Mouse (Mus musculus): ENCODE measurements around the gene Gm853. TPM values are rescaled to one million over a fixed set of nuclear protein-coding genes. Genes with fewer than 3 reads are reported as not detected.

The Gm853 gene
- polyA plus RNA-seq, 1 experiment from 2014 or later = 1.1 TPM

GRCm38 (mm10) chr4:130212421-130212820 is 9.8 kb downstream of the Gm853 start:
- no peaks in the 10 kb centered on the region for H3K9me3 ChIP-seq
- no peak overlapping the region for H3K9ac ChIP-seq
- no peaks in the 10 kb centered on the region for H3K36me3 ChIP-seq
- H3K27ac ChIP-seq (replicated peaks) = no peak overlapping the region
- ATAC-seq (ENCODE audit: low FRiP score, low read depth) = no peak
- H3K27me3 ChIP-seq = no peaks in the 10 kb centered on the region
- WGBS = 83% methylated on average over 7 of the region's 7 CpGs
- no peaks in the 10 kb centered on the region for H3K4me1 ChIP-seq (replicated peaks)
- no peak overlapping the region for H3K4me3 ChIP-seq
- no peak overlapping the region for H3K4me2 ChIP-seq

- WGBS = 93% methylated on average over 2 of the region's 2 CpGs
- Histone ChIP-seq H3K4me1 (replicated peaks) (no peaks in the 10 kb centered on the region), H3K4me2 (no peak overlapping the region), H3K4me3 (no peak overlapping the region), H3K27me3 (no peaks in the 10 kb centered on the region), H3K27ac (replicated peaks) (no peak overlapping the region), H3K9ac (no peak overlapping the region), H3K36me3 (no peaks in the 10 kb centered on the region), H3K9me3 (no peaks in the 10 kb centered on the region)
- no peak for ATAC-seq (ENCODE audit: low FRiP score, low read depth)
These were observed 10.3 kb downstream of the Gm853 start for GRCm38 (mm10) chr4:130211870-130212269.

- Histone ChIP-seq H3K27ac (replicated peaks) (no peak overlapping the region), H3K9me3 (no peaks in the 10 kb centered on the region), H3K9ac (0 out of 2 replicates have a peak overlapping the region, but pooled peaks have one; percentile 29), H3K4me1 (replicated peaks) (peaks cover 12% of the 10 kb centered on the region), H3K4me2 (peak overlapping the region; percentile 79), H3K27me3 (0 out of 2 replicates have a peak, but pooled peaks cover 7% of the 10 kb centered on the region), H3K36me3 (no peaks in the 10 kb centered on the region), H3K4me3 (peak overlapping the region; percentile 36)
- 19% methylated on average over 35 of the region's 35 CpGs for WGBS
- peak; percentile 87 for ATAC-seq (ENCODE audit: low FRiP score, low read depth)
These were observed 23.2 kb downstream of the Gm853 start for GRCm38 (mm10) chr4:130198694-130199670.

GRCm38 (mm10) chr4:130196542-130196941 is 25.7 kb downstream of the Gm853 start:
- H3K4me3 ChIP-seq = no peak overlapping the region
- no peak overlapping the region for H3K27ac ChIP-seq (replicated peaks)
- no peak for ATAC-seq (ENCODE audit: low FRiP score, low read depth)
- H3K9me3 ChIP-seq = no peaks in the 10 kb centered on the region
- H3K4me2 ChIP-seq = no peak overlapping the region
- no peaks in the 10 kb centered on the region for H3K36me3 ChIP-seq
- peaks cover 12% of the 10 kb centered on the region for H3K4me1 ChIP-seq (replicated peaks)
- 77% methylated on average over 8 of the region's 8 CpGs for WGBS
- no peak overlapping the region for H3K9ac ChIP-seq
- H3K27me3 ChIP-seq = 0 out of 2 replicates have a peak, but pooled peaks cover 7% of the 10 kb centered on the region

GRCm38 (mm10) chr4:130195924-130196323 is 26.3 kb downstream of the Gm853 start:
- Histone ChIP-seq H3K27me3 (0 out of 2 replicates have a peak, but pooled peaks cover 7% of the 10 kb centered on the region), H3K36me3 (no peaks in the 10 kb centered on the region), H3K4me1 (replicated peaks) (peaks cover 12% of the 10 kb centered on the region), H3K9me3 (no peaks in the 10 kb centered on the region), H3K27ac (replicated peaks) (no peak overlapping the region), H3K4me2 (no peak overlapping the region), H3K9ac (no peak overlapping the region), H3K4me3 (no peak overlapping the region)
- 78% methylated on average over 13 of the region's 13 CpGs for WGBS
- no peak for ATAC-seq (ENCODE audit: low FRiP score, low read depth)

GRCm38 (mm10) chr4:130192266-130192665 is 29.9 kb downstream of the Gm853 start:
- Histone ChIP-seq H3K4me3 (no peak overlapping the region), H3K4me1 (replicated peaks) (0 out of 2 replicates have a peak, but pooled peaks cover 6% of the 10 kb centered on the region), H3K36me3 (no peaks in the 10 kb centered on the region), H3K27ac (replicated peaks) (no peak overlapping the region), H3K9me3 (no peaks in the 10 kb centered on the region), H3K9ac (no peak overlapping the region), H3K27me3 (0 out of 2 replicates have a peak, but pooled peaks cover 3% of the 10 kb centered on the region), H3K4me2 (no peak overlapping the region)
- WGBS = 58% methylated on average over 9 of the region's 9 CpGs
- ATAC-seq (ENCODE audit: low FRiP score, low read depth) = no peak

GRCm38 (mm10) chr4:130189606-130190005 is 32.6 kb downstream of the Gm853 start:
- Histone ChIP-seq H3K36me3 (no peaks in the 10 kb centered on the region), H3K27me3 (no peaks in the 10 kb centered on the region), H3K4me1 (replicated peaks) (0 out of 2 replicates have a peak, but pooled peaks cover 3% of the 10 kb centered on the region), H3K4me3 (no peak overlapping the region), H3K9me3 (no peaks in the 10 kb centered on the region), H3K4me2 (no peak overlapping the region), H3K27ac (replicated peaks) (no peak overlapping the region), H3K9ac (no peak overlapping the region)
- no peak for ATAC-seq (ENCODE audit: low FRiP score, low read depth)
- 68% methylated on average over 7 of the region's 7 CpGs for WGBS

- whole genome bisulfite sequencing = 4% methylated on average over 13 of the region's 13 CpGs
- peak; percentile 54 for ATAC-seq (ENCODE audit: low FRiP score, low read depth)
- H3K36me3 ChIP-seq = no peaks in the 10 kb centered on the region
- 0 out of 2 replicates have a peak, but pooled peaks cover 3% of the 10 kb centered on the region for H3K4me1 ChIP-seq (replicated peaks)
- peak overlapping the region; percentile 11; the same call in 1 of the 2 replicates for H3K4me3 ChIP-seq
- H3K27me3 ChIP-seq = no peaks in the 10 kb centered on the region
- H3K9ac ChIP-seq = no peak overlapping the region
- peak overlapping the region; percentile 38 for H3K4me2 ChIP-seq
- H3K9me3 ChIP-seq = no peaks in the 10 kb centered on the region
- H3K27ac ChIP-seq (replicated peaks) = no peak overlapping the region
These were observed 33.3 kb downstream of the Gm853 start for GRCm38 (mm10) chr4:130188806-130189297.

- Histone ChIP-seq H3K9me3 (no peaks in the 10 kb centered on the region), H3K27ac (replicated peaks) (no peak overlapping the region), H3K27me3 (no peaks in the 10 kb centered on the region), H3K36me3 (no peaks in the 10 kb centered on the region), H3K4me2 (no peak overlapping the region), H3K4me3 (no peak overlapping the region), H3K9ac (no peak overlapping the region), H3K4me1 (replicated peaks) (0 out of 2 replicates have a peak, but pooled peaks cover 3% of the 10 kb centered on the region)
- WGBS = 77% methylated on average over 12 of the region's 12 CpGs
- ATAC-seq (ENCODE audit: low FRiP score, low read depth) = no peak
These were observed 35.3 kb downstream of the Gm853 start for GRCm38 (mm10) chr4:130186891-130187290.

GRCm38 (mm10) chr4:130186450-130186849 is 35.8 kb downstream of the Gm853 start:
- no peaks in the 10 kb centered on the region for H3K27me3 ChIP-seq
- 73% methylated on average over 9 of the region's 9 CpGs for WGBS

GRCm38 (mm10) chr4:130183879-130184278 is 38.3 kb downstream of the Gm853 start:
- H3K4me3 ChIP-seq = no peak overlapping the region
- H3K4me2 ChIP-seq = no peak overlapping the region
- H3K36me3 ChIP-seq = no peaks in the 10 kb centered on the region
- no peak overlapping the region for H3K9ac ChIP-seq
- 0 out of 2 replicates have a peak, but pooled peaks cover 2% of the 10 kb centered on the region for H3K27me3 ChIP-seq
- 0 out of 2 replicates have a peak, but pooled peaks cover 3% of the 10 kb centered on the region for H3K4me1 ChIP-seq (replicated peaks)
- H3K9me3 ChIP-seq = no peaks in the 10 kb centered on the region
- WGBS = 84% methylated on average over 5 of the region's 5 CpGs
- ATAC-seq (ENCODE audit: low FRiP score, low read depth) = no peak
- H3K27ac ChIP-seq (replicated peaks) = no peak overlapping the region

More at GRCm38 (mm10) chr4:130186450-130186849, 35.8 kb downstream of the Gm853 start:
- no peak for ATAC-seq (ENCODE audit: low FRiP score, low read depth)
- no peak overlapping the region for H3K4me3 ChIP-seq
- H3K9me3 ChIP-seq = no peaks in the 10 kb centered on the region
- H3K9ac ChIP-seq = no peak overlapping the region
- no peaks in the 10 kb centered on the region for H3K36me3 ChIP-seq
- no peak overlapping the region for H3K27ac ChIP-seq (replicated peaks)
- H3K4me1 ChIP-seq (replicated peaks) = 0 out of 2 replicates have a peak, but pooled peaks cover 3% of the 10 kb centered on the region
- no peak overlapping the region for H3K4me2 ChIP-seq

GRCm38 (mm10) chr4:130183023-130183422 is 39.2 kb downstream of the Gm853 start:
- H3K4me3 ChIP-seq = no peak overlapping the region
- no peak overlapping the region for H3K9ac ChIP-seq
- no peaks in the 10 kb centered on the region for H3K9me3 ChIP-seq
- no peak for ATAC-seq (ENCODE audit: low FRiP score, low read depth)
- H3K27me3 ChIP-seq = 0 out of 2 replicates have a peak, but pooled peaks cover 2% of the 10 kb centered on the region
- H3K4me2 ChIP-seq = no peak overlapping the region
- no peaks in the 10 kb centered on the region for H3K36me3 ChIP-seq
- WGBS = 90% methylated on average over 13 of the region's 13 CpGs
- H3K4me1 ChIP-seq (replicated peaks) = no peaks in the 10 kb centered on the region
- no peak overlapping the region for H3K27ac ChIP-seq (replicated peaks)

Data from hindbrain, embryonic 15.5 days (tissue).